Mouse (Mus musculus) midbrain, embryonic 14.5 days (tissue): ENCODE measurements at regions not wholly inside any gene's neighbourhood (a gene's known extent, or its start where the extent isn't known, plus 50 kb on each side); places are given as distances from the start of the nearest gene placed in this dataset.
"Not testable (repeated sequence)": the region's sequence is repeated elsewhere in the genome, so short reads cannot be mapped to it uniquely, and the experiment has no call there.

Experiments used
- ATAC-seq: fragments of 200-750 bp; cut with Nextera tagmentation; 2 replicates; pipeline ENCODE4 v1.8.0; 2017; ENCODE audit warnings: moderate number of reproducible peaks, moderate library complexity; ENCODE audit not compliant: low FRiP score, low TSS enrichment
- DNase-seq: peaks from one replicate; pipeline ENCODE4 v3.0.0-alpha.2; 2015
- H3K27ac ChIP-seq: fragments of 300-500 bp; sonication (generic); replicated peaks from 2 replicates; pipeline ENCODE4 v1.5.1; 2014; ENCODE audit warnings: mild to moderate bottlenecking, low read depth, low read length, moderate library complexity
- H3K27me3 ChIP-seq: fragments of 300-500 bp; sonication (generic); 2 replicates; pipeline ENCODE4 v1.6.1; 2014; ENCODE audit warnings: low read length, control low read depth, mixed read lengths; ENCODE audit not compliant: control insufficient read depth, insufficient read depth
- H3K36me3 ChIP-seq: fragments of 300-500 bp; sonication (generic); 2 replicates; pipeline ENCODE4 v1.6.1; 2014; ENCODE audit warnings: low read length, control low read depth; ENCODE audit not compliant: control insufficient read depth, insufficient read depth
- H3K4me1 ChIP-seq: fragments of 300-500 bp; sonication (generic); 2 replicates; pipeline ENCODE4 v1.6.1; 2014; ENCODE audit warnings: mild to moderate bottlenecking, antibody characterized with exemption, low read length, control low read depth; ENCODE audit not compliant: control insufficient read depth, insufficient read depth
- H3K4me2 ChIP-seq: fragments of 300-500 bp; sonication (generic); 2 replicates; pipeline ENCODE4 v1.6.1; 2014; ENCODE audit warnings: mild to moderate bottlenecking, low read length, moderate library complexity
- H3K4me3 ChIP-seq: fragments of 300-500 bp; sonication (generic); replicated peaks from 2 replicates; pipeline ENCODE4 v1.5.1; 2014; ENCODE audit warnings: low read depth, low read length
- H3K9ac ChIP-seq: fragments of 300-500 bp; sonication (generic); replicated peaks from 2 replicates; pipeline ENCODE4 v1.6.1; 2014; ENCODE audit warnings: mild to moderate bottlenecking, low read length, moderate library complexity
- H3K9me3 ChIP-seq: fragments of 300-500 bp; sonication (generic); 2 replicates; pipeline ENCODE4 v1.6.1; 2016; ENCODE audit warnings: low read length, control low read depth, mixed read lengths; ENCODE audit not compliant: control insufficient read depth
- WGBS: fragments of 180-500 bp; shearing (Covaris S2); extraction: QIAGEN DNeasy Blood & Tissue Kit; methylation state at CpG from one replicate; pipeline ENCODE4 v1.1.7; 2014; 5-methylcytosine and 5-hydroxymethylcytosine counted together

DNA sequence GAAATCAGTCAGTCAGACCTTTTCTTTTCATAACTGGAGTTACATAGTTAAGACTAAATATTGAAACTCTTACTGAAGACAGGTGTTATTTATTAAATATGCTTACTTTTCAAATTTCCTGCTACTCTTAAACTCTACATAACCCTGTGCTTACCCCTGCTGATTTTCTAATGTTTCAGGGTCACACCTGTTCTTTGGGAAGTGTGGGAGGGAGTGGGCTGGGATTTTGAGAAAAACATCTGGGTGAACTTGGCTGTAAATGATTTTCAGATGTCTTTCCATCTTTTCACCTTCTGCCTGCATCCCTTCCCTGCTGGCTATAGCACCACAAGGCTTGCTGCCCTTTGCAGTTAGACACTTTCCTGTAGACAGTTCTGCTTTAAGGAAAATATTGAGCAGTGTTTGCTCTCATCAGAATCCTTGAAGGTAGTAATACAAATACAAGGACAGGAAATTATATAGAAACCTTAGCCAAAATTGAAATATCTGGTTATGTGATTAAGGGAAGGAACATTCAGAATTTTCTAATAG, 204.8 kb downstream of the Slitrk1 start:
- no peaks in the 10 kb centered on the region for H3K36me3 ChIP-seq
- no peak overlapping the region for H3K4me2 ChIP-seq
- no peaks in the 10 kb centered on the region for H3K27me3 ChIP-seq
- H3K4me1 ChIP-seq: no peaks in the 10 kb centered on the region
- no peak for DNase-seq
- no peak for ATAC-seq
- H3K9me3 ChIP-seq: no peaks in the 10 kb centered on the region
- H3K27ac ChIP-seq: no peak overlapping the region
- H3K9ac ChIP-seq: no peak overlapping the region
- no peak overlapping the region for H3K4me3 ChIP-seq

- not testable (repeated sequence) for DNase-seq, H3K4me2 ChIP-seq, H3K9ac ChIP-seq, H3K27me3 ChIP-seq, H3K4me1 ChIP-seq, H3K27ac ChIP-seq, H3K4me3 ChIP-seq, H3K36me3 ChIP-seq, ATAC-seq, H3K9me3 ChIP-seq
- WGBS: 85% methylated on average over 5 of the region's 5 CpGs
Measured at GRCm38 (mm10) chr14:108704662-108705061, 209.3 kb downstream of the Slitrk1 start.

- ATAC-seq (no peak), DNase-seq (no peak)
- no peaks in the 10 kb centered on the region for H3K9me3 ChIP-seq
- 92% methylated on average over 6 of the region's 6 CpGs for WGBS
- no peak overlapping the region for H3K9ac ChIP-seq
- H3K36me3 ChIP-seq: no peaks in the 10 kb centered on the region
- no peaks in the 10 kb centered on the region for H3K27me3 ChIP-seq
- H3K4me2 ChIP-seq: no peak overlapping the region
- no peak overlapping the region for H3K4me3 ChIP-seq
- no peaks in the 10 kb centered on the region for H3K4me1 ChIP-seq
- H3K27ac ChIP-seq: no peak overlapping the region
Measured at GRCm38 (mm10) chr14:108664864-108665263, 249.1 kb downstream of the Slitrk1 start.

DNA sequence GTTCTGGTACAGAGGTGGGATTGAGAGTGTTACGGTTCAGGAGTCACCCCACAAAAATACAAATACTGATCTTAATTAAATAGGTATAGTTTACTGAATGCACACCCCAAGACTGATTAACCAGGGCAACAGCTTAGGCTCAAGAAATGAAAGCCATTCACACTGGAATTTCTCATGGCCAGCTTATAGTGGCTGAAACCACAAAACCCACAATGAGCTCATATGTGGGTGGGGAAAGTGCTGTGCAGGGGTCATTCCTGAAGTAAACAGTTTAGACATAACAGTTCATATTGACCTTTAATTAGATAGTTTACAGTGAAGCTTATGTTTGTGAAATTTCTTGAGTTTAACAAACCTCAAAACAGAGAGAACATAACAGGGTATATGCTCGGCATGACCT, 275.7 kb downstream of the Slitrk1 start:
- no peak overlapping the region for H3K9ac ChIP-seq
- H3K4me2 ChIP-seq: no peak overlapping the region
- no peaks in the 10 kb centered on the region for H3K27me3 ChIP-seq
- 94% methylated on average over 2 of the region's 2 CpGs for WGBS
- H3K36me3 ChIP-seq: no peaks in the 10 kb centered on the region
- H3K4me1 ChIP-seq: no peaks in the 10 kb centered on the region
- H3K4me3 ChIP-seq: no peak overlapping the region
- H3K9me3 ChIP-seq: no peaks in the 10 kb centered on the region
- no peak for ATAC-seq
- no peak for DNase-seq
- H3K27ac ChIP-seq: no peak overlapping the region

DNA sequence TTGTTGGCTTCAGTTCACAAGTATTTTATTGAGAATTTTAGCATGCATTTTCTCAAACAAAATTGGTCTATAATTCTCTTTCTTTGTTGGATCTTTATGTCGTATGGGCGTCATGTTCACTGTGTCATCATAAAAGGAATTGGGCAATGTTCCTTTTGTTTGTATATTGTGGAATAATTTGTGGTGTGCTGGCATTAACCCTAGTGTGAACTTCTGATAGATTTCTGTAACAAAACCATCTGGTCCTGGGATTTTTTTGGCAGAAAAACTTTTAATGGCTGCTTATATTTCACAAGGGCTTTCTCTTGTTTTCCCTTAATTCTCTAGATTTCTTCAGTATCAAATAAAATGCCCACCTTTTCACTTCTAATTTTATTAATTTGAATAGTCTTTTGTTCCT, 278.7 kb downstream of the Slitrk1 start:
- no peaks in the 10 kb centered on the region for H3K36me3 ChIP-seq
- no peak overlapping the region for H3K9ac ChIP-seq
- no peak overlapping the region for H3K27ac ChIP-seq
- no peak for ATAC-seq
- WGBS: 93% methylated on average over 2 of the region's 2 CpGs
- H3K4me3 ChIP-seq: no peak overlapping the region
- H3K9me3 ChIP-seq: no peaks in the 10 kb centered on the region
- H3K27me3 ChIP-seq: no peaks in the 10 kb centered on the region
- no peaks in the 10 kb centered on the region for H3K4me1 ChIP-seq
- no peak for DNase-seq
- no peak overlapping the region for H3K4me2 ChIP-seq

GRCm38 (mm10) chr14:108610028-108610427, 303.9 kb downstream of the Slitrk1 start:
- 84% methylated on average over 1 of the region's 1 CpGs for WGBS

More at GRCm38 (mm10) chr14:108610028-108610427, 303.9 kb downstream of the Slitrk1 start:
- DNase-seq (no peak), ATAC-seq (no peak)
- Histone ChIP-seq H3K36me3 (no peaks in the 10 kb centered on the region), H3K4me2 (no peak overlapping the region), H3K9ac (no peak overlapping the region), H3K4me1 (no peaks in the 10 kb centered on the region), H3K4me3 (no peak overlapping the region), H3K27ac (no peak overlapping the region), H3K27me3 (no peaks in the 10 kb centered on the region), H3K9me3 (no peaks in the 10 kb centered on the region)
